ENCODE assay signal across 23 mouse cellular contexts in the genomic region with DNA sequence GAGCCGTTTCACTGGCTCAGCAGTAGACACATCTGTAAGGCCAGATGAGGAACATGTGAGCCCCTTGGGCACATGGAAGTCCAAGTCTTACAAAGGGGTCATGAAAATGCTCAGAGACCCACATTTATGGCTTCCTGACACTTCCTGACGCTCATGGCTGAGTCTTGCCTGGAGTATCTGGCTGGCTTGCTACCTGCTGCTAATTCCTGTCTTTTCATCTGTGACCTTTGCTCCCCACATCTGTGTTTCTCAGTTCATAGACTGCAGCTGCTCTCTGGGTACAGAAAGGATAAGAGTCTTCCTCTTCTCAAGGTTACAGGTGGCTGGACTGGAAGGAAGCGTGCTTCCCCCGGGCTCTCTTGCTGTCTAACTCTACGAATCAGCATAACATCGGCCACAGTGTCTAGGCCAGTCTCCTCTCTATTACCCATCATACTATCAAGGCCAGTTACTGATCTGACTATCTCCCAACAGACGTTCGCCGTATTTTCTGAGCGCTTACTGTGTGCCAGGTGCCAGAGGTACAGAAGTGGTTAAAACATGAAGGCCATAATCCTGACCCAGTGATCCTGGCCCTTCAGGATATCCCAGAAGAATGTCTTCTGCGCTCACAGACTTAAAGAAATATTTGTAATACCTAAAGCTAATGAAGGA. TPM values are rescaled to one million over a fixed set of nuclear protein-coding genes. Genes with fewer than 3 reads are reported as not detected.
"Had no signal": no experiment of that assay in that cellular context is flagged by ENCODE, and none has a peak within 500 bp of the region (broad histone marks: within the 10 kb centered on the region; RNA-seq: fewer than 3 reads in every experiment).

No protein-coding gene starts in this region.

- ATAC-seq: intestine, embryonic 15.5 days; midbrain, embryonic 15.5 days had no signal

- DNase-seq: kidney, adult 18-20 months; kidney, adult 9 months; kidney, postnatal 25 days; layer of hippocampus, postnatal 36 days; lung, adult 18-20 months; lung, postnatal 10 days; lung, postnatal 36 days; retina, postnatal 1 day; right cerebral cortex, postnatal 25 days; spleen, adult 18-20 months had no signal

- H3K4me3 ChIP-seq: intestine, embryonic 15.5 days; layer of hippocampus, adult 2 months; left cerebral cortex, adult 2 months; lung, embryonic 15.5 days; megakaryocyte, embryonic 14.5 days; midbrain, embryonic 12.5 days; midbrain, embryonic 15.5 days; myocyte; neural tube, embryonic 13.5 days had no signal

- H3K36me3 ChIP-seq: intestine, embryonic 15.5 days; lung, embryonic 15.5 days; midbrain, embryonic 12.5 days; midbrain, embryonic 15.5 days; neural tube, embryonic 13.5 days had no signal

- H3K9ac ChIP-seq: intestine, embryonic 15.5 days; liver, embryonic 14.5 days; lung, embryonic 15.5 days; midbrain, embryonic 12.5 days; midbrain, embryonic 15.5 days; neural tube, embryonic 13.5 days had no signal

- H3K4me2 ChIP-seq: intestine, embryonic 15.5 days; liver, embryonic 11.5 days; lung, embryonic 15.5 days; midbrain, embryonic 12.5 days; midbrain, embryonic 15.5 days; neural tube, embryonic 13.5 days had no signal

- H3K9me3 ChIP-seq: intestine, embryonic 15.5 days; lung, embryonic 15.5 days; megakaryocyte, embryonic 14.5 days; midbrain, embryonic 12.5 days; midbrain, embryonic 15.5 days; neural tube, embryonic 13.5 days had no signal

- H3K27me3 ChIP-seq: intestine, embryonic 15.5 days; lung, embryonic 15.5 days; midbrain, embryonic 15.5 days had no signal

- H3K27ac ChIP-seq: intestine, embryonic 15.5 days; layer of hippocampus, adult 2 months; left cerebral cortex, adult 2 months; liver, embryonic 14.5 days; lung, embryonic 15.5 days; midbrain, embryonic 12.5 days; midbrain, embryonic 15.5 days; neural tube, embryonic 13.5 days had no signal

RNA-seq across cellular contexts. Expression of a gene that starts 27.5 kb away (rescaled TPM):
- total RNA-seq: monocyte, adult 5-6 weeks; neutrophil, adult 5-6 weeks had no signal
